8 mouse cellular contexts compared by ENCODE assay signal in genomic region chr2:25127206-25127605, GRCm38 (mm10). TPM values are rescaled to one million over a fixed set of nuclear protein-coding genes. Genes with fewer than 3 reads are reported as not detected.
A peak's percentile ranks its signal among the peaks of the same experiment; 100 is the strongest.
DNase-seq lines count a peak whose midpoint lies in the region; ATAC-seq and TF ChIP-seq lines count a peak whose summit lies in the region.

No protein-coding gene starts in this region.

- TF ChIP-seq CTCF in CH12.LX (conservative IDR thresholded peaks at IDR 0.05 in 1 of 2, IDR thresholded peaks at IDR 0.05 in 1 of 2; ENCODE audit: low read depth in 2 of 2, low read length in 2 of 2), result peak; percentile 82 to 92

- peaks cover 0 to 22% of the 10 kb centered on the region in 2 experiments; a peak in 2 of 4 replicates for H3K4me1 ChIP-seq in CH12.LX (ENCODE audit: control insufficient read depth in 1 of 2, insufficient read depth in 2 of 2)
- peaks cover 8% of the 10 kb centered on the region; the same call in 1 of the 2 replicates for H3K4me1 ChIP-seq in embryonic facial prominence, embryonic 14.5 days (ENCODE audit: control insufficient read depth, insufficient read depth, low read length)
- peaks cover 23% of the 10 kb centered on the region for H3K4me1 ChIP-seq in heart, embryonic 16.5 days (ENCODE audit: control insufficient read depth, insufficient read depth, low read length)

- TF ChIP-seq EP300 in CH12.LX (IDR thresholded peaks at IDR 0.05; ENCODE audit: low read length), result no peak

- no peaks in the 10 kb centered on the region for H3K27me3 ChIP-seq in CH12.LX (replicated peaks)
- no peaks in the 10 kb centered on the region for H3K27me3 ChIP-seq in embryonic facial prominence, embryonic 14.5 days (replicated peaks; ENCODE audit: control insufficient read depth, insufficient read depth, low read length)
- no peaks in the 10 kb centered on the region for H3K27me3 ChIP-seq in heart, embryonic 16.5 days (ENCODE audit: control insufficient read depth, insufficient read depth, low read length)

- no peak overlapping the region for H3K4me2 ChIP-seq in CH12.LX (ENCODE audit: insufficient read depth, low read depth, poor library complexity, severe bottlenecking)
- no peak overlapping the region for H3K4me2 ChIP-seq in embryonic facial prominence, embryonic 14.5 days (ENCODE audit: low read depth, low read length)
- no peak overlapping the region for H3K4me2 ChIP-seq in heart, embryonic 16.5 days (ENCODE audit: low read depth, low read length)

- WGBS in embryonic facial prominence, embryonic 14.5 days, result 41% methylated on average over 5 of the region's 5 CpGs
- 42% methylated on average over 5 of the region's 5 CpGs for WGBS in heart, embryonic 16.5 days

- no peak for TF ChIP-seq POLR2A in CH12.LX (IDR thresholded peaks at IDR 0.05; ENCODE audit: low read depth, low read length)

- H3K9me3 ChIP-seq in CH12.LX (replicated peaks; ENCODE audit: low read length), result no peaks in the 10 kb centered on the region
- no peaks in the 10 kb centered on the region for H3K9me3 ChIP-seq in embryonic facial prominence, embryonic 14.5 days (ENCODE audit: control insufficient read depth, low read length)
- H3K9me3 ChIP-seq in heart, embryonic 16.5 days (replicated peaks; ENCODE audit: control insufficient read depth, low read length), result no peaks in the 10 kb centered on the region

- TF ChIP-seq RAD21 in CH12.LX (IDR thresholded peaks at IDR 0.05; ENCODE audit: low read depth, low read length), result peak; percentile 86

- dilution Hi-C loops in CH12.LX (cut with MboI; ENCODE audit: extremely low pct_ligation_motif_present, extremely low pct_unique_long_range_greater_than_20kb, low sequenced_read_pairs), result no loop called here

- H3K79me2 ChIP-seq in CH12.LX (replicated peaks; ENCODE audit: control insufficient read depth, extremely low read depth, insufficient read depth, poor library complexity, severe bottlenecking), result no peaks in the 10 kb centered on the region

- peak; percentile 57 for DNase-seq in CH12.LX (ENCODE audit: extremely low read depth)
- DNase-seq in adrenal gland, postnatal 25 days, result peak; percentile 77
- DNase-seq in embryonic facial prominence, embryonic 14.5 days (ENCODE audit: low spot score), result peak; percentile 61
- DNase-seq in kidney, postnatal 10 days, result peak; percentile 87
- DNase-seq in lung, postnatal 4 days, result peak; percentile 71 to 80
- peak; percentile 47 to 73 for DNase-seq in spleen, adult 18-20 months

- H3K36me3 ChIP-seq in CH12.LX (replicated peaks in 1 of 2; ENCODE audit: control insufficient read depth in 1 of 2, insufficient read depth in 1 of 2, low read length in 1 of 2), result no peaks in the 10 kb centered on the region
- H3K36me3 ChIP-seq in embryonic facial prominence, embryonic 14.5 days (ENCODE audit: control insufficient read depth, insufficient read depth, low read length), result no peaks in the 10 kb centered on the region
- H3K36me3 ChIP-seq in heart, embryonic 16.5 days (ENCODE audit: control insufficient read depth, insufficient read depth), result no peaks in the 10 kb centered on the region

- H3K9ac ChIP-seq in CH12.LX (ENCODE audit: insufficient read depth, low read depth), result no peak overlapping the region
- no peak overlapping the region for H3K9ac ChIP-seq in embryonic facial prominence, embryonic 14.5 days (ENCODE audit: low read depth, low read length)
- H3K9ac ChIP-seq in heart, embryonic 16.5 days (ENCODE audit: low read length), result peak overlapping the region; percentile 63

- in situ Hi-C loops in CH12.LX (cut with MboI; ENCODE audit: low pct_ligation_motif_present, low pct_unique_long_range_greater_than_20kb, low sequenced_read_pairs), result loop anchor here (5.0 kb wide), 1 partner anchor 35 kb away; no protein-coding TSS in a partner anchor

- H3K27ac ChIP-seq in CH12.LX (ENCODE audit: insufficient read depth, low read depth), result no peak overlapping the region
- no peak overlapping the region; the same call in 1 of the 2 replicates for H3K27ac ChIP-seq in embryonic facial prominence, embryonic 14.5 days (replicated peaks; ENCODE audit: low read depth, low read length)
- peak overlapping the region; percentile 98 for H3K27ac ChIP-seq in heart, embryonic 16.5 days (ENCODE audit: low read length)

- no peak overlapping the region for H3K4me3 ChIP-seq in CH12.LX (replicated peaks in 1 of 3; ENCODE audit: low read depth in 2 of 3, low read length in 2 of 3, poor library complexity in 1 of 3)
- no peak overlapping the region for H3K4me3 ChIP-seq in embryonic facial prominence, embryonic 14.5 days (ENCODE audit: low read depth, low read length)
- no peak overlapping the region for H3K4me3 ChIP-seq in heart, embryonic 16.5 days (ENCODE audit: low read length)

- ATAC-seq in embryonic facial prominence, embryonic 14.5 days (ENCODE audit: low read depth), result 0 out of 2 replicates have a peak, but pooled peaks have one; percentile 34
- ATAC-seq in heart, embryonic 16.5 days (replicated peaks; ENCODE audit: extremely low read depth, insufficient read depth, low FRiP score), result peak; percentile 46
- no peak for ATAC-seq in frontal cortex, adult (ENCODE audit: low TSS enrichment)

TF ChIP-seq in CH12.LX, 34 proteins besides CTCF, POLR2A, EP300 and RAD21:
- no peak for TF ChIP-seq MXI1 (IDR thresholded peaks at IDR 0.05; ENCODE audit: low read depth, low read length)
- TF ChIP-seq SIN3A (IDR thresholded peaks at IDR 0.05; ENCODE audit: low read length), result no peak
- TF ChIP-seq IRF4 (IDR thresholded peaks at IDR 0.05; ENCODE audit: low read depth, low read length), result 0 out of 2 replicates have a peak, but pooled peaks have one; percentile 36
- peak; percentile 48; the same call in 1 of the 2 replicates for TF ChIP-seq NELFE (IDR thresholded peaks at IDR 0.05; ENCODE audit: low read depth, low read length)
- no peak for TF ChIP-seq E2F4 (IDR thresholded peaks at IDR 0.05; ENCODE audit: insufficient replicate concordance, low read depth, low read length)
- 0 out of 2 replicates have a peak, but pooled peaks have one; percentile 27 for TF ChIP-seq TCF12 (IDR thresholded peaks at IDR 0.05; ENCODE audit: low read depth, low read length)
- no peak for TF ChIP-seq ETS1 (conservative IDR thresholded peaks at IDR 0.05; ENCODE audit: low read depth, low read length)
- no peak for TF ChIP-seq ZKSCAN1 (IDR thresholded peaks at IDR 0.05; ENCODE audit: borderline replicate concordance, low read depth, low read length)
- TF ChIP-seq MAFK (IDR thresholded peaks at IDR 0.05; ENCODE audit: insufficient replicate concordance, low read length), result no peak
- peak; percentile 84 for TF ChIP-seq SMC3 (IDR thresholded peaks at IDR 0.05; ENCODE audit: low read depth, low read length)
- TF ChIP-seq PAX5 (IDR thresholded peaks at IDR 0.05; ENCODE audit: low read length), result no peak
- peak; percentile 30; the same call in 1 of the 2 replicates for TF ChIP-seq ZC3H11A (IDR thresholded peaks at IDR 0.05; ENCODE audit: low read depth, low read length)
- TF ChIP-seq HCFC1 (IDR thresholded peaks at IDR 0.05; ENCODE audit: low read depth, low read length), result no peak
- no peak for TF ChIP-seq RCOR1 (conservative IDR thresholded peaks at IDR 0.05; ENCODE audit: low read depth, low read length)
TF ChIP-seq in CH12.LX: peak in this region for 5.

RNA-seq across cellular contexts. Expression of gene Noxa1, which starts 32.3 kb away (rescaled TPM):
- total RNA-seq in CH12.LX (2012; rRNA removed) (4.6 and 5.0 TPM in 2 replicates), CH12.LX (2014; rRNA removed) (6.1 and 6.4 TPM in 2 replicates)
- polyA plus RNA-seq in CH12.LX (2012; ENCODE audit: insufficient read length, low read depth), result 4.0 and 6.3 TPM in 2 replicates
- not detected in 2 replicates for total RNA-seq in adrenal gland, postnatal 25 days (2021)
- 0.38 and 0.71 TPM in 2 replicates for polyA plus RNA-seq in embryonic facial prominence, embryonic 14.5 days (2014; fragmentation: Nextera tagmentation; extraction: Ambion mirVana)
- polyA plus RNA-seq in heart, embryonic 16.5 days (2015; fragmentation: Nextera tagmentation; extraction: Ambion mirVana), result 0.19 TPM in 1 of 2 replicates, not detected in the other

RNA-seq across cellular contexts. Expression of gene Entpd8, which starts 47.1 kb away (rescaled TPM):
- total RNA-seq in CH12.LX (2012; rRNA removed) (not detected in 2 replicates), CH12.LX (2014; rRNA removed) (not detected in 2 replicates)
- not detected in 2 replicates for polyA plus RNA-seq in CH12.LX (2012; ENCODE audit: insufficient read length, low read depth)
- 2.1 TPM in 1 of 2 replicates, not detected in the other for total RNA-seq in adrenal gland, postnatal 25 days (2021)
- 0.22 TPM in 1 of 2 replicates, not detected in the other for polyA plus RNA-seq in embryonic facial prominence, embryonic 14.5 days (2014; fragmentation: Nextera tagmentation; extraction: Ambion mirVana)
- 0.30 TPM in 1 of 2 replicates, not detected in the other for polyA plus RNA-seq in heart, embryonic 16.5 days (2015; fragmentation: Nextera tagmentation; extraction: Ambion mirVana)

RNA-seq across cellular contexts. Expression of gene Nrarp, which starts 53.4 kb away (rescaled TPM):
- total RNA-seq in CH12.LX (2012; rRNA removed), result 3.1 TPM in 2 replicates
- total RNA-seq in CH12.LX (2014; rRNA removed), result 0.24 and 0.35 TPM in 2 replicates
- polyA plus RNA-seq in CH12.LX (2012; ENCODE audit: insufficient read length, low read depth), result 0.14 and 0.20 TPM in 2 replicates
- 2.2 and 4.0 TPM in 2 replicates for total RNA-seq in adrenal gland, postnatal 25 days (2021)
- 16.5 and 20.9 TPM in 2 replicates for polyA plus RNA-seq in embryonic facial prominence, embryonic 14.5 days (2014; fragmentation: Nextera tagmentation; extraction: Ambion mirVana)
- 16.2 and 18.1 TPM in 2 replicates for polyA plus RNA-seq in heart, embryonic 16.5 days (2015; fragmentation: Nextera tagmentation; extraction: Ambion mirVana)

Comparison
In these comparisons a context has a peak if more than half of its experiments do, and no peak if none do; other contexts are left out.
1. RNA of gene Nrarp, which starts 53.4 kb away (polyA plus RNA-seq): 16.2 to 18.1 TPM in heart, embryonic 16.5 days and 16.5 to 20.9 TPM in embryonic facial prominence, embryonic 14.5 days; 0.14 to 0.20 TPM in CH12.LX; every median in the first group is over 10 times any median in the second.
2. Peak in every context shown above with its lines, with median percentiles within 50 percentile points of each other: DNase-seq.